8 mouse cellular contexts compared by ENCODE assay signal in genomic region chr4:133213268-133213590, GRCm38 (mm10). TPM values are rescaled to one million over a fixed set of nuclear protein-coding genes. Genes with fewer than 3 reads are reported as not detected.
A peak's percentile ranks its signal among the peaks of the same experiment; 100 is the strongest.
DNase-seq lines count a peak whose midpoint lies in the region; ATAC-seq and TF ChIP-seq lines count a peak whose summit lies in the region.

No protein-coding gene starts in this region.

- TF ChIP-seq CTCF in forebrain, postnatal 0 days (IDR thresholded peaks at IDR 0.05; ENCODE audit: low read depth): peak; percentile 27; the same call in 1 of the 2 replicates

- DNase-seq in embryo, embryonic 10.5 days (ENCODE audit: low spot score): peak; percentile 44
- no peak for DNase-seq in embryo, embryonic 11 days
- peak; percentile 84 for DNase-seq in MN1 (ENCODE audit: low spot score)
- peak; percentile 39 for DNase-seq in forebrain, postnatal 0 days
- DNase-seq in limb, embryonic 14.5 days (ENCODE audit: low spot score): no peak
- peak; percentile 48 for DNase-seq in splenic B cell, adult 2 months (ENCODE audit: low read depth, low spot score)
- no peak for DNase-seq in thymus, adult 18-20 months
- DNase-seq in urinary bladder, adult 2 months (ENCODE audit: low spot score): no peak

- no peak for TF ChIP-seq POLR2A in limb, embryonic 14.5 days (IDR thresholded peaks at IDR 0.05; ENCODE audit: borderline replicate concordance, extremely low read depth, insufficient read depth, insufficient read length)

- no peaks in the 10 kb centered on the region for H3K36me3 ChIP-seq in forebrain, postnatal 0 days (ENCODE audit: insufficient read depth)
- H3K36me3 ChIP-seq in limb, embryonic 14.5 days (ENCODE audit: control insufficient read depth, insufficient read depth, low read length): no peaks in the 10 kb centered on the region
- no peaks in the 10 kb centered on the region for H3K36me3 ChIP-seq in splenic B cell, adult 2 months (ENCODE audit: control insufficient read depth, insufficient read depth, low read length, poor library complexity, severe bottlenecking)

- peak overlapping the region; percentile 99 for H3K4me2 ChIP-seq in forebrain, postnatal 0 days (ENCODE audit: low read depth)
- peak overlapping the region; percentile 99 for H3K4me2 ChIP-seq in limb, embryonic 14.5 days (replicated peaks; ENCODE audit: low read depth, low read length, severe bottlenecking)

- peaks cover 8% of the 10 kb centered on the region; the same call in 1 of the 2 replicates for H3K27me3 ChIP-seq in forebrain, postnatal 0 days (ENCODE audit: insufficient read depth, low read length)
- peaks cover 18% of the 10 kb centered on the region for H3K27me3 ChIP-seq in limb, embryonic 14.5 days (ENCODE audit: control insufficient read depth, insufficient read depth, low read length)
- H3K27me3 ChIP-seq in splenic B cell, adult 2 months (ENCODE audit: control insufficient read depth, insufficient read depth, low read length, poor library complexity, severe bottlenecking): no peaks in the 10 kb centered on the region

- 3% methylated on average over 9 of the region's 9 CpGs for WGBS in forebrain, postnatal 0 days
- 0% methylated on average over 9 of the region's 9 CpGs for WGBS in limb, embryonic 14.5 days

- H3K9me3 ChIP-seq in forebrain, postnatal 0 days (ENCODE audit: low read length): no peaks in the 10 kb centered on the region
- no peaks in the 10 kb centered on the region for H3K9me3 ChIP-seq in limb, embryonic 14.5 days (ENCODE audit: control insufficient read depth, low read length)

- H3K4me1 ChIP-seq in forebrain, postnatal 0 days (ENCODE audit: insufficient read depth): peaks cover 8% of the 10 kb centered on the region; the same call in 1 of the 2 replicates
- peaks cover 21% of the 10 kb centered on the region for H3K4me1 ChIP-seq in limb, embryonic 14.5 days (ENCODE audit: control insufficient read depth, insufficient read depth, low read length)

- ATAC-seq in forebrain, postnatal 0 days: no peak
- ATAC-seq in limb, embryonic 14.5 days (ENCODE audit: low FRiP score, low read depth): no peak

- peak overlapping the region; percentile 71 for H3K4me3 ChIP-seq in forebrain, postnatal 0 days (ENCODE audit: low read depth, low read length)
- H3K4me3 ChIP-seq in limb, embryonic 14.5 days (replicated peaks; ENCODE audit: low read length): peak overlapping the region; percentile 65

- H3K27ac ChIP-seq in forebrain, postnatal 0 days (ENCODE audit: low read depth, low read length): no peak overlapping the region
- no peak overlapping the region for H3K27ac ChIP-seq in limb, embryonic 14.5 days (replicated peaks; ENCODE audit: low read depth, low read length)

- 0 out of 2 replicates have a peak overlapping the region, but pooled peaks have one; percentile 72 for H3K9ac ChIP-seq in forebrain, postnatal 0 days
- H3K9ac ChIP-seq in limb, embryonic 14.5 days (ENCODE audit: low read depth, low read length, severe bottlenecking): no peak overlapping the region

RNA-seq across cellular contexts. Expression of gene Gpr3, which starts 0.9 kb away (rescaled TPM):
- total RNA-seq in forebrain, postnatal 0 days (2014; rRNA removed): 1.1 and 2.2 TPM in 2 replicates
- 2.6 and 2.7 TPM in 2 replicates for polyA plus RNA-seq in forebrain, postnatal 0 days (2015; fragmentation: Nextera tagmentation; extraction: Ambion mirVana)
- 0.84 and 1.1 TPM in 2 replicates for polyA plus RNA-seq in limb, embryonic 14.5 days (2012; rRNA removed)
- 0.22 TPM in 1 of 2 replicates, not detected in the other for polyA plus RNA-seq in limb, embryonic 14.5 days (2014; fragmentation: Nextera tagmentation; extraction: Ambion mirVana)
- polyA plus RNA-seq in urinary bladder, adult 2 months (2012; rRNA removed): 0.15 and 0.36 TPM in 2 replicates

RNA-seq across cellular contexts. Expression of gene Cd164l2, which starts 1.3 kb away (rescaled TPM):
- 2.8 and 4.6 TPM in 2 replicates for total RNA-seq in forebrain, postnatal 0 days (2014; rRNA removed)
- 4.2 and 6.1 TPM in 2 replicates for polyA plus RNA-seq in forebrain, postnatal 0 days (2015; fragmentation: Nextera tagmentation; extraction: Ambion mirVana)
- 3.2 and 3.4 TPM in 2 replicates for polyA plus RNA-seq in limb, embryonic 14.5 days (2012; rRNA removed)
- polyA plus RNA-seq in limb, embryonic 14.5 days (2014; fragmentation: Nextera tagmentation; extraction: Ambion mirVana): 4.9 and 6.3 TPM in 2 replicates
- polyA plus RNA-seq in urinary bladder, adult 2 months (2012; rRNA removed): 1.5 and 2.1 TPM in 2 replicates

RNA-seq across cellular contexts. Expression of gene Map3k6, which starts 27.4 kb away (rescaled TPM):
- 4.7 and 7.2 TPM in 2 replicates for total RNA-seq in forebrain, postnatal 0 days (2014; rRNA removed)
- polyA plus RNA-seq in forebrain, postnatal 0 days (2015; fragmentation: Nextera tagmentation; extraction: Ambion mirVana): 4.3 and 4.4 TPM in 2 replicates
- 6.7 and 7.5 TPM in 2 replicates for polyA plus RNA-seq in limb, embryonic 14.5 days (2012; rRNA removed)
- 9.4 and 10.4 TPM in 2 replicates for polyA plus RNA-seq in limb, embryonic 14.5 days (2014; fragmentation: Nextera tagmentation; extraction: Ambion mirVana)
- polyA plus RNA-seq in urinary bladder, adult 2 months (2012; rRNA removed): 23.8 and 24.2 TPM in 2 replicates

RNA-seq across cellular contexts. Expression of gene Sytl1, which starts 49.7 kb away (rescaled TPM):
- total RNA-seq in forebrain, postnatal 0 days (2014; rRNA removed): 0.69 TPM in 1 of 2 replicates, not detected in the other
- polyA plus RNA-seq in forebrain, postnatal 0 days (2015; fragmentation: Nextera tagmentation; extraction: Ambion mirVana): 0.14 and 0.52 TPM in 2 replicates
- polyA plus RNA-seq in limb, embryonic 14.5 days (2012; rRNA removed): 14.3 and 15.7 TPM in 2 replicates
- polyA plus RNA-seq in limb, embryonic 14.5 days (2014; fragmentation: Nextera tagmentation; extraction: Ambion mirVana): 17.9 and 23.3 TPM in 2 replicates
- polyA plus RNA-seq in urinary bladder, adult 2 months (2012; rRNA removed): 67.1 and 79.6 TPM in 2 replicates

Comparison
In these comparisons a context has a peak if more than half of its experiments do, and no peak if none do; other contexts are left out.
1. DNase-seq: peak in embryo, embryonic 10.5 days (single experiment), MN1 (single experiment), forebrain, postnatal 0 days (single experiment) and splenic B cell, adult 2 months (single experiment); none in embryo, embryonic 11 days (single experiment), limb, embryonic 14.5 days (single experiment), thymus, adult 18-20 months (0 of 2) and urinary bladder, adult 2 months (single experiment).